Mouse (Mus musculus): Measurements from ENCODE around the gene Cers1. TPM values are rescaled to one million over a fixed set of nuclear protein-coding genes. Genes with fewer than 3 reads are reported as not detected.

Gene Cers1
- total RNA-seq, 4 experiments from 2014 or later = 16.5 to 25.1 (median 20.2) TPM

Other genes with a start within 250 kb of the Cers1 start
- under 1 TPM; 0.17 to 0.48 (median 0.35) TPM for gene Tm6sf2, start 242.9 kb upstream of the Cers1 start, total RNA-seq (2022)
- under 1 TPM in 1 of 4 experiments, not detected in 3; 0.08 TPM for gene Hapln4, start 232.3 kb upstream of the Cers1 start, total RNA-seq (2022)
- under 1 TPM in 3 of 4 experiments, not detected in 1; 0.05 to 0.11 (median 0.08) TPM for gene Ncan, start 194.9 kb upstream of the Cers1 start, total RNA-seq (2022)
- 1 to 10 TPM; 4.1 to 6.5 (median 4.6) TPM for gene Nr2c2ap, start 184.4 kb upstream of the Cers1 start, total RNA-seq (2022)
- gene Rfxank, start 176.6 kb upstream of the Cers1 start, total RNA-seq (2022) = 10 to 100 TPM in 1 of 4 experiments, 1 to 10 TPM in 3; 8.5 to 10.6 (median 9.1) TPM
- gene Borcs8, start 176.3 kb upstream of the Cers1 start, total RNA-seq (2022) = 10 to 100 TPM in 3 of 4 experiments, 1 to 10 TPM in 1; 9.8 to 14.9 (median 14.1) TPM
- under 1 TPM in 3 of 4 experiments, not detected in 1; 0.32 to 0.36 (median 0.34) TPM for gene Mef2b, start 176.1 kb upstream of the Cers1 start, total RNA-seq (2022)
- gene Tmem161a, start 143.4 kb upstream of the Cers1 start, total RNA-seq (2022) = 10 to 100 TPM; 77.0 to 87.6 (median 85.9) TPM
- gene Slc25a42, start 103.5 kb upstream of the Cers1 start, total RNA-seq (2022) = 10 to 100 TPM; 27.4 to 34.4 (median 31.1) TPM
- 10 to 100 TPM; 41.1 to 50.5 (median 42.9) TPM for gene Sugp2, start 81.5 kb upstream of the Cers1 start, total RNA-seq (2022)
- gene Armc6, start 81.3 kb upstream of the Cers1 start, total RNA-seq (2022) = 1 to 10 TPM; 5.5 to 8.7 (median 7.6) TPM
- 1 to 10 TPM; 3.1 to 4.4 (median 3.2) TPM for gene Homer3, start 32.9 kb upstream of the Cers1 start, total RNA-seq (2022)
- 10 to 100 TPM; 25.8 to 35.3 (median 33.9) TPM for gene Ddx49, start 13.3 kb upstream of the Cers1 start, total RNA-seq (2022)
- 100 to 1,000 TPM; 112 to 126 (median 121) TPM for gene Cope, start 13.3 kb upstream of the Cers1 start, total RNA-seq (2022)
- gene Gdf1, start 14.0 kb downstream of the Cers1 start, total RNA-seq (2022) = 1 to 10 TPM in 1 of 4 experiments, under 1 TPM in 1, not detected in 2; 0.75 to 2.7 TPM
- gene Upf1, start 37.5 kb downstream of the Cers1 start, total RNA-seq (2022) = 10 to 100 TPM; 29.7 to 32.7 (median 30.8) TPM
- gene Comp, start 57.8 kb downstream of the Cers1 start, total RNA-seq (2022) = 10 to 100 TPM in 2 of 4 experiments, 1 to 10 TPM in 2; 2.7 to 16.7 (median 8.4) TPM
- 10 to 100 TPM in 1 of 4 experiments, 1 to 10 TPM in 3; 7.1 to 15.3 (median 7.6) TPM for gene Crtc1, start 123.8 kb downstream of the Cers1 start, total RNA-seq (2022)
- gene Klhl26, start 161.2 kb downstream of the Cers1 start, total RNA-seq (2022) = 1 to 10 TPM; 6.6 to 9.7 (median 7.5) TPM
- gene Tmem59l, start 171.6 kb downstream of the Cers1 start, total RNA-seq (2022) = not detected
- gene Crlf1, start 177.4 kb downstream of the Cers1 start, total RNA-seq (2022) = 1 to 10 TPM; 1.1 to 2.5 (median 2.3) TPM
- gene Rex1bd, start 191.0 kb downstream of the Cers1 start, total RNA-seq (2022) = 100 to 1,000 TPM; 175 to 196 (median 181) TPM
- 100 to 1,000 TPM; 794 to 918 (median 839) TPM for gene Uba52, start 195.0 kb downstream of the Cers1 start, total RNA-seq (2022)
- gene Fkbp8, start 211.9 kb downstream of the Cers1 start, total RNA-seq (2022) = 100 to 1,000 TPM; 113 to 123 (median 120) TPM
- 10 to 100 TPM; 68.3 to 80.8 (median 76.7) TPM for gene Kxd1, start 212.2 kb downstream of the Cers1 start, total RNA-seq (2022)
- 10 to 100 TPM; 11.9 to 14.7 (median 12.3) TPM for gene Ell, start 223.7 kb downstream of the Cers1 start, total RNA-seq (2022)